Mouse (Mus musculus) ZHBTc4 (cell line): ENCODE data around the gene Gga3.

Source experiments
- DNase-seq: peaks from one replicate; pipeline ENCODE4 v3.0.0-alpha.2; 2011; ENCODE audit warnings: low read depth, low spot score

Gga3 gene

DNA sequence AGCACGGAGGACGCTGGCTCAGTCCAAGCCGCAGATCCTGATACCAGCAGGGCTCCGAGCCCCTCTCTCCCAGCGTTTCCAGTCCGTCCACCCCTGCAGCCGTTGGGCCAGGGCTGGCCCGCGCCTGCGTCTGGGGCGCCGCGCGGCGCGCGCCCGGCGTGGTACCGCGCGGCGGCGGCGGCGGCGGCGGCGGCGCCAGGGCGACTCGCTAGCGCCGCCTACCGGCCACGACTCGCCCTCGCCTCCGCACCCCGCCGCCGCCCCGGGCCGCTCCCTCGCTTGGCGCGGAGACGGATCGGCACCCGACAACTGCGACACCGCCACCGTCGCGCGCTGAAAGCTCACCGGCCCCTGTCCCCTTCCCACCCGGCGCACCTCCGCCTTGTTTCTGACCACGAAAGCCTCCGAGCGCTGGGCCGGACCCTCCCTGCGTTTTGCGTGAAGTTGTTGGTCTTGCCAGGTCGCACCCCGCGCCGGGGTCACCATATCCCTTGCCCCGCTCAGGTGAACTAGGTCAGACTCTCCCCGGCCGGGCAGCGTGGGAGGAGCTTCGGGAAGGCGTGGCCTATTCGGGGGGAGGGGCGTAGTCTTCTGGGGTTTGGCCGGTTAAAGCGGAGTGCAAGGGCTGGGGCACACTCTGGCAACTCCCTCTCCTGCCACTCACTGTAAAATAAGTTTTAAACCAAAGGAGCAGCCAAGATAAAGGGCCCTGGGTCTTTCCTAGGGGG is 8.7 kb upstream of the Gga3 start, which contains the start of gene Mif4gd:
Gene Mif4gd, minus strand, starts transcription at position 560 of the 728 bp plus-strand sequence.
- peak; percentile 97 for DNase-seq

DNA sequence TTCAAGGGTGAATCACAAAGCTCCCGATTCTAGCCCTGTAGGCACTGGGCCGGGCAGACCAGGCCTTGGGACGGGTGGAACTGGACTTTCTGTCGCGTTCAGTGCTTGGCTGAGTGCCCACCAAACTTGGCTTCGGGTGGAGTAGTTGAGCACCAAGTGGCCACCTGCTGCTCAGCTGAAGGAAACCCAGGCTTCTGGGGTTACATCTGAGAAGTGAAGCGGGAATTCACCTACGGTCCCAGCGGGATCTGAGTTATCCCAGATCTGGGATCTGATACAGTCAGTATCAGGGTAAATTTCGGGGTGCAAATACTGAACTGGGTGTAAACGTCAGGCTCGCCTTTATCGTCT is 8.2 kb upstream of the Gga3 start:
- DNase-seq, result peak; percentile 43

DNA sequence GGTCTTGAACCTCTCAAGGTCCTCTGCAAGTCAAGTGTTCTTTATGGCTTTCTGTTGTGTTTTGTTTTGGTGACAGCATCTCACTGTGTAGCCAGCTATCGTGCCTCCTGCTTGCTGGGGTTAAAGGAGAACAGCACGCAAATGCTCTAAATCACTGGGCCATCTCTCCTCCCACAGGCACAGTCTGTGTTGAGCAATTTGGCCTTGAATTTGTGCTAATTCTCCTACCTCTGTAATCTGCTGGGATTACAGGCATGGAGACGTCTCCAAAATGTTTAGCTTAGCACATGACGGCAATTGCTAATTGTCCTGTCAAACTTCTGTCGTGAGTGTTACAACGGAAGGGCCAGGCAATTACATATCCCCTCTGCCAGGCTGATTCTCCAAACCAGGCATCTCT is 7.3 kb upstream of the Gga3 start:
- no peak for DNase-seq

DNA sequence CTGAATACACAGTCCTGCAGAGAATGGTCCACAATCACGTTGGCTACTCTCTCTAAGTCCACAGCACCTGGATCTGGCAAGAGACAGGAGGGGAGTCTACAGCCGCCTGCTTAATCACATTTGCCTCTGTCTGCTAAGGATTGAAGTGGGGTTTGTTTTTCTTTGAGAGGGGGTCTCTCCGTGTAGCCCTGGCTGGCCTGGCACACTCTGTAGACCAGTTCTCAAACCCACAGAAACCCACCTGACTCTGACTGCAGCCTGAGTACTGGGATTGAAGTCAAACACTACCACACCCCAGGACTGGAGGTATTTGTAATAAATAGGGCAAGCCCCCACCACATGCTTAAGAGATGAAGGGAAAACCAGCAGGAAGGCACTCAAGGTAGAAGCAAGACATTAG is 5.7 kb upstream of the Gga3 start:
- no peak for DNase-seq

DNA sequence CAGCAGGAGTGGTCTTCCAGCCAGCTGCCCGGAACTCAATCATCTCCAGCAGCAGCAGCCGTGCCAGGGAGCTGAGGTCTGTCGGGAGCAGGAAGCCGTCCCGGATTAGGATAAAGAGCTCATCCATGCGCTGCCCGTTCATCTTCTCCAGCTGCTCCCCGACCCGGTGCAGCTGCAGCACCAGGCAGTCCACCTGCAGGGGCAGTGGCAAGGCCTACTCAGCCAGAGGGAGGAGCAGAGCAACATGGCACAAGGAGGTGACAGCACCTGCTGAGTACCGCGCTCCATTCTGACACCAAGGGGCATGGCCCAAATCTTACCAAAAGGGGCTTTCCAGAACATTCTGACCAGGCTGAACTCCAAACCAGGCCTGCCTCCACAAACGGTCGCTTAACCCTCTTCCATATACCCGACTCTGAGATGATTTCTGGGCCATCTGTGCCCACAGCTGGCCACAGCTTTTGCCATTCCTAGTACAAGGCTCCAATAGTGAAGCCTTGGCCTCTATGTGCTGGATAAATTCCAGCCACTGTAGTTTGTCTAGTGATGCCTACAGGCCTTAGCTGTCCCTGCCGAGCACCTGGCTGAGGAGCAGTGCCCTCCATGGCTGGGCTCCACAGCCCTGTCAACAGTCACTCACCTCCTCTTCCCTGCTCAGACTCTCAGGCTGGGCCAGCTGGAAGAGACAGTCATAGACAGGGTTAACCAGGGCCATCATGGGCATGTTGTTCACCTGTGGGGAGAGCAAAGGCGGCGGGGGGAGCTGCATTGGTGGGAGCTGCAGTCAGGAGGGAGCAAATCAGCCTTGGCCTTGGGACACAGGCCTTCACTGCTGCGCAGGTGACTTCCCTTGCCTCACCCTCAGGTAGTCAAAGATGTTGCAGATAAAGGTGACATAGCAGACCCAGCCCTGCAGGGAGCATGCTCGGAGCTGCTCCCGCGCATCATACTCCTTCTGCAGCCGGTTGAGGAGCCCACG is 4.9 kb upstream of the Gga3 start:
- peak; percentile 40 for DNase-seq

DNA sequence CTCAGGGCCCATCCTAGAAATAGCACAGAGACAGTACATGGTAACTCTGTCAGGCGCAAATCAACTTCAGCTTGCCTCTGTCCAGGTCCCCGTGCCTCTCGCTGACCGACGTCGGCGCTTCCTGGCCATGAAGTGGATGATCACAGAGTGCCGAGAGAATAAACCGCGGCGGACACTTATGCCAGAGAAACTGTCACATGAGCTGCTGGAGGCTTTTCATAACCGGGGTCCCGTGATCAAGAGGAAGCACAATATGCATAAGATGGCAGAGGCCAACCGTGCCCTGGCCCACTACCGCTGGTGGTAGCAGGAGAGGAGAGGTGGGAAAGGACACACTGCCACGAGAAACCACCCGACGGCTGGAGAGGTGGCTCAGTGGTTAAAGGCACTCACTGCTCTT is 2.9 kb upstream of the Gga3 start:
- no peak for DNase-seq

DNA sequence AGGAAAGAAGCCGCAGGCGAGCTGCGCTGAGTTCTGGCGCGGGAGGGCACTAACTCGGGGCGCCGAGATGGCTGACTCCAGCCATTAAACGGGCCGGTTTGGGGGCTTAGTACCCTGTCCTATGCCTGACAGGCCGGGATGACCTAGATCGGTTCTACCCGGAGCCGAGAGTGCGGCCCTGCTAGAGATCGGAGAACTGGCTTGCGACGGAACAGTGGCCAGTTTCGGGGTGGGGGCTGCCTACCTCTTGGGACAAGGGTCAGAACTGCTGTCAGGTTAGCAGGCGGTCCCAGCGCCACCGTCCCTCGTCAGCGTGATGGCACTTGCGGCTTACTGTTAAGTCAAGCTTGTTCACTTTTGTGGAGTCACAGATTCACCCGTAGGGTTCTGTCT is 449 bp upstream of the Gga3 start:
- DNase-seq, result peak; percentile 38

DNA sequence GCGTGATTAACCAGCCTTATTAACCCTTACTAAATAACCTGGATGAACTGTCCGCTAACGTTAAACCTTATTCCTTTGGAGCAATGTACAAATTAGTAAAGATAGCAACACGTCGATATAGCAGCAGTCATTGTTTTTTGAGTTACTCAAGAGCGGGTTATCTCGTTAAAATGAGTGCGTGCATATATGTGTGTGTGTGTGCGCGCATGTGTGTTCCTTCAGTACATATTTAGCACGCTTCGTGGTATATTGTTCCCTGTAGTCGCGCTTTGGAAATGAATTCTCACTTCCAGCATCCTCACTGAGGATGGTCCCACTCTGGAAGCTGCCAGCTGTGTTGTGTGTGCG is 749 bp downstream of the Gga3 start:
- DNase-seq, result no peak

DNA sequence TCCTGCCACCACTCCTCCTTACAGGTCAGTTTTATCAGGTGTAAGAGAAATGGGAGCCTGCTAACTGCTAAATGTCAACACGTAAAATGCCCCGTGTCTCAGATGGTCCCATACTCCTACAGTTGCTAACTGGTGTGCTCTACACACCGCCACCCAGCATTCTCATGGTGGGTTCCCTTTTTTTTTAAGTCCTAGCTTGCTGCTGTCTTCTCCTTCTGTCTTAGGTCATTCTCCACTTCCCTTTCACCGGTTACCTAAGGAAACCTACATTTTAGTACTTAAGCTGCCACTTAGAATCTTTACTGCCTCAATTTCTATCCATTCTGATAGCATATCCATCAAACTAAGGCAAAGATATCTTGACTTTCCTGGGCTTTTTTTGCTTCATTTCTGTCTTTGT is 2.7 kb downstream of the Gga3 start:
- no peak for DNase-seq

DNA sequence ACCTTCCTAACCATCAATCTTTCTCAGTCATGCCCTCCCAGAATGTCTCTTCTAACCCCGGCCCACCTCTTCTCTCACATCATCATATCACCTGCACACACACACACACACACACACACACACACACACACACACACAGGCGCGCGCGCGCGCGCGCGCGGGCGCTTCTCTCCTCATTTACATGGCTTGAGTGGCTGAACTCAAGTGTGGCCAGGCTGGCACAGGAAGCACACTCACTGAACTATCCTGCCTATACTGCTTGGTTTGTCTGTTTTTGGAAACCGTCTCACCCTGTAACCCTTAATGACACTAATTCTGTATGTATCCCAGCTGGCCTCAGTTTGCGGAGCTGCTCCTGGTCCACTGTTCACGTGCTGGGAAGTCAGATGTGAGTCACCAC is 3.1 kb downstream of the Gga3 start:
- no peak for DNase-seq

DNA sequence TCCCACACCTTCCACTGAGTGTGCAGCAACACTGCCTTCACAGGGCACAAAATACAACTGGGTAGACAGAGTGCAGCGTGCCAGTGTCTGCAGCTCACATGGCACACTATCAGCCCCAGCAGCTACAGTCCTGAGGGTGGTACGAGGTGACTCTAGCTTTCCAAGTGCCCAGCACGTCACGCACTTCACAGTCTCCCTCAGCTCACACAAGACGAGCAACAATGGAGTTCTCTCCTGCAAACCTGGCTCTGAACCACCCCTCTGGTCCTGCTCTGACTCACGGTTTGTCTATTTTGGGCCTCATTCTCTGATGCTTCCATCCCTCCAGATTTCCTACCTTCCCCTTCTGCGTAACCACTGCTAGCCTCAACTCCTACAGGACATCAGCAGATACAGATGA is 4.1 kb downstream of the Gga3 start:
- no peak for DNase-seq

DNA sequence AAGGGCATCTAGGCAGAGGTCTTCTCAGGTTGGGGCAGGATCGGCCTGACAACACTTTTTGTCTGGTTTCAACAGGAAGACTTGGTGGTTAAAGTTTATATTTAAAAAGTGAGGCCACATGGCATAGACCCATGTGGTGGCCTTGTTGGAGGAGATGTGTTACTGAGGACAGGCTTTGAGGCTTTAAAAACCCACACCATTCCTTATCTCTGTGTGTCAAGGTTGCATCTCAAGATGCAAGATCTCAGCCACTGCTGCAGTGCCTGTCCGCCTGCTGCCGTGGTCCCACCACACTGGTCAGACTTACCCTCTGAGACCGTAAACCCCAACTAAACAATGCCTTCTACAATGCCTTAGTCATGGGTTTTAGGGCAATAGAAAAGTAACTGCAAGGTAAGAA is 5.5 kb downstream of the Gga3 start:
- no peak for DNase-seq

DNA sequence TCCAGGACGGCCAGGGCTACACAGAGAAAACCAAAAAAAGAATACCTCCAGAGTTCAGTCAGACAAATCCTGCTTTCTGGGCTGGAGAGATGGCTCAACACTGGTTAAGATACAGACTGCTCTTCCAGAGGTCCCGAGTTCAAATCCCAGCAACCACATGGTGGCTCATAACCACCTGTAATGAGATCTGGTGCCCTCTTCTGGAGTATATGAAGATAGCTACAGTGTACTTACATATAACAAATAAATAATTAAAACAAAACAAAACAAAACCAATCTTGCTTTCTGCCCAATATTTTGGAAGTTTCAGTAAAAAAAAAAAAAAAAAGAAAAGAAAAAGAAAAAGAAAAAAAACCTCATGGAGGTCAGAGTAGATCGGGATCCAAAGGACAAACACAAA is 8.6 kb downstream of the Gga3 start:
- peak; percentile 64 for DNase-seq

DNA sequence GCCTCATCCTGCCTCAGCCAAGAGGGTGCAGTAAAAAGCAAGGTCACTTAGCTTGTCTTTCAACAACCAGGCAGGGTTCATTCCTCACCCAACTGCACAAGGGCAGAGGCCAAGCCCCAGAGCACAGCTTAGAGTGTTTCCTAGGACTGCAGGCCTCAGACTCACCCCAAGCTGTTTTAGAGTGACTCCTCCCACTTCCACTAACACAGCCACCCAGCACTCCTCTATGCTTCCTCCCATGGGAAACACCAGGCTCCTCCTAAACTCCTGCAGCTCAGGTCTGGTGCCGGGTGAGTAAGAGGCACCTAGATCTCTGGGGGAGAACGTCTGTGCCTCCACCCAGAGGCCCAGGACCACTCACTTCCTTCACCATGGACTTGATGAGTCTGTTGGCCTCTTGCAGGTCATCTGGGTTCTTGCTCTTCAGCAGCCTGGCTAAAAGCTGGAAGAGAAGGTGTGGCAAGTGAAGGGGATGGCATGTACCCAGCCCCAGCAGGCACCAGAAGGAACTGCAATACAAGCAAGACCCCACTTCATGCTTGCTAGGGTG is 13.2 kb downstream of the Gga3 start:
- DNase-seq, result peak; percentile 53

DNA sequence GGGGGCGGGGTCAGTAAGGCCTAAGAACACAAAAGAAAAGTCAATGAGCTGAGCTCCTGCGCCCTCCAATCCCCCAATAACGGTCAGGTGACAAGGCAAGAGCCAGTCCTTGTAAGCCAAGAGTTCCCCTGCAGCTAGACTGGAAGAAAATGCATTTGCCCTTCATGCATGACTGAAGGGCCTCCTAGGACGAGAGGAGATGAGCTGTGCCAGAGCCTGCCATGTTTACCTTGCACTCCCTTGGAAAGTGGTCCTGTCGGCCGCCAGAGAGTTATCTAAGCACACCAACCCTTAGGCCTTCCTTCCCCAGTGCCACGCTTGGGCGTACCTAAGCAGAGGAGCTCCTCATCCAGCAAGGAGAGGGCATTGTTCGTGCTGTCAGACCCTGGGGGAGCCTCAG is 15.9 kb downstream of the Gga3 start:
- DNase-seq, result no peak

DNA sequence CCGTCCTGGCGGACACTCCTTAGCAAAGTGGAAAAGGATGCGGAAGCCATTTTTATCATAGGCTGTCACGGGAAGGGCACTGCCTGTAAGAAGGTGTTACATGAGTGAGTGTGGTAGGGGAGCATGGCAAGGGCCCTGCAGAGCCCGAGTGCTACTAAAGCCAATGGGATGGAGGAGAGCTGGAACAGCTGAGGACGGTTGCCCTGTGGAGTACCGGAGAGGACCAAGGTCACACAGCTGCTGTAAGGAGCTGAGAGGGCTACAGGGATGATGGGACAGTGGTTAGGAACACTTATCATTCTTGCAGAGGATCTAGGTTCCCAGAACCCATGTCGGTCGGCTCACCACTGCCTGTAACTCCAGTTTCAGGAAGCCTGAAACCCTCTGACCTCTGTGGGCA is 17.4 kb downstream of the Gga3 start:
- DNase-seq, result no peak

DNA sequence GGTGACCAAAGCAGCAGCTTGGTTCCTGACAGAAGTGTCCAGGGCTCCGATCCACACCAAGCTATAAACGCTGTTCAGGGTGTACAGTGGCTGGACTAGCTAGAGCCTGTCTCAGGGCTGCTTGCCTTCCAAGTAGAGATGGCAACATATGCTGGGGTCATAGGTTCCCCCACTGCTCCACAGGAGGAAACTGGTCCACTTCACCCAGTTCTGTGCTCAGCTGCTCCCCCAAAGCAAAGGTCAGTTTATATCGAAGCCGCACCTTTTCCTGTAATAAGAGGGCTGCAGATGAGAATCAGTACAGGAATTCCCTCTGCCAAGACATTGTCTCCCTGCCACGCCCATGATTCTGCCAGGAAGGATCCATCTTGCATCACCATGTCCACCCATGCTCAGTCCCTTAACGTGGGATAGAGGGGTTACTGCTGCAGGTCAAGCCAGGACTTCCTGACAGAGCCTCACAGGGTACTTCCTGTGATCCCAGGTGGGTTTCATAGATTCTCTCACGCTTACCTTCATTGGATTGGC is 18.2 kb downstream of the Gga3 start:
- DNase-seq, result no peak

DNA sequence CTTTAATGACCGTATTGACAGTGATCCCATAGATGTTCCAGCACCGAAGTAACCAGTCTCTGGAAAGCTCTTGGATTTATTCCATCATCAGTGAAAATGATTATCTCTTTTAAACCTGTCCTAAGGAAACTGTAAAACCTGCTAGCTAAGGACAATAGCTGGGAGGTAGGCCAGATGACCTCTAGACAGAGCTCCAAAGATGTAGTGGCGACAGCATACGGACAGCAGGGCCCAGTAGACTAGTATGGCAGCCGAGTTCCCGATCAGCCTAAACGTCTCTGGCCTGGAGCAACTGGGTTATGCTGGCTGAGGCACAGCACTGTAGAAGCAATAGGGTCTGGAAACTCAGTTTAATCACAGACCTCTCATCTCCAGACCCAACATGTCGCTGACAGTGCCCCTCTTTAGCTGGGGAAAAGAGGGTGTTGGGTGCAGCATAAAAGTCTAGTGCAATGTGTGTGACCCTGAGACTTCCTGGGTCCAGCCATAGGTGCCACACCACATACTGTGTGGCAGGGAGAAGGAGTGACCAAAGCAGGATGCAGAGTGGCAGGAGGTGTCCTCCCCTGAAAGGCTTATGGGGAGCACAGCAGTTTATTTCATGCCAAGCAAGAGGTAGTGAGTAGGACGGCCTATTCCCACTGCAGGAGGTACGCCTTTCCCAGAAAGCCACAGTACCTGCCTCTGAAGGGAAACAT is 19.3 kb downstream of the Gga3 start:
- no peak for DNase-seq

DNA sequence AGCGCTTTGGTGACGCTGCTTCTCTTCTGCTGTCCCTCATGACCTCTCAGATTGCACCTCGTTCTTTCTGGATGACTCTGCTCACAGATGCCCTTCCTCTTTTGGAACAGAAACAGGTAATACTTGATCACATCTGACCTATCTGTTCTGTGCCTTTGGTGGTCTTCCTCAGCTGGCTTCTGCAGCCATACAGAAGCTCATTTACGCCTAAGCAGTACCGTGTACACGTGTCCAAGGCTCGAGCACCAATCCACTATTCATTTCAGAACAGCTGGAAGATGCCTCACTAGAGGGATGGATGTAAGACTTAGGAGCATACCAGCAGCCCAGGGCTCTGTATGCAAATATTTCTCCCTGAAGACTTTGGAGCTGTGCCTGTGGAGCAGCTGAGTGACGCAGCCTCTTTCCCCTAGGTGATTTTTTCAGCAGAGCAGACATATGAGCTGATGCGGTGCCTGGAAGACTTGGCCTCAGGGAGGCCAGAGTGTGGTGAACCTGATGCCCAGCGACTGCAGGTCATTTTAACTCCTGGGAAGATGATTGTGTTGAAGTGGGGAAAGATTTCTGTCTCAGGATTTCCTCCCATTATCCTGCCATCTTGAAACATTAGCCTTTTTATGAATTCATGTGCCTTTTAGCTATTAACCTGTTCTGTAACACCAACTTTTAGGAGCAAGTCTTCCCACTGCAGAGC is 20.8 kb downstream of the Gga3 start:
- no peak for DNase-seq

DNA sequence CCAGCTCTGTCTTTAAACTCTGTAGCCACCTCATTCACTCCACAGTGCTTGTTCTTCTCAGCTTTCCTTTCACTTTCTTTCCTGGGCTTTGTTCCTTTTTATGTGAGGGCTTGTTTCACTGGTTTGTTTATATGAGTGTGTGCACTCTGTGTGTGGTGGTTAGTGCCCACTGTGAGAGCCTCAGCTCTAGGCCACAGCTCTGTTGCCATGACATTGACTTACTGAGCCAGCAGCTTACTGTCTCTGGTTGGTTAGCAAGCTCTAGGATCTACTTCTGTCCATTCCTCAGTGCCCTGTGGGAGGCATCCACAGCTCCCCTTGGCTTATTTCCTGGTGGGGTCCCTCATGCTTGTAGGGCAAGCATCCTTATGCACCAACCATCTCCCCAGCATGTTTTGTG is 24.8 kb downstream of the Gga3 start:
- no peak for DNase-seq

DNA sequence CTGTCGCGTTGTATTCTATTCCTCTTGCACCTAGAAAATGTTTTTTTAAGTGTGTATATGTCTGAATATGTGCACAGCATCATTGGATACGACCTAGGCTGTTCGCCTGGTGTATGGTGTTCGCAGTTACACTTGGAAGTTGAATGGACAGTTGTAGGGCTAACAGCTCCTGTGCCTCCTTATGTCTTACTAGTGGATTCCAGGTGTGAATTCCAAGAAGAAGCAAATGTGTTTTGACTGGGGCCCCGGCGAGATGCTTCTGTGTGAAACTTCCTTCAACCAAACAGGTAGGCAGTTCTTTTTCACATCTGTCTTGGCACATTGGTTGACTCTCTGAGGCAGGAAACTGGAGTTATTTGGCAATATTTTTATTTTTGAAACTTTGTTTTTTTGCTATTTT is 38.9 kb downstream of the Gga3 start:
- no peak for DNase-seq
